Mouse (Mus musculus): ENCODE measurements at regions not wholly inside any gene's neighbourhood (a gene's known extent, or its start where the extent isn't known, plus 50 kb on each side); places are given as distances from the start of the nearest gene placed in this dataset.

GRCm38 (mm10) chr3:119893165-119893910, 109.1 kb upstream of the Ptbp2 start:
- peak in 1 of 2 experiments; percentile 5 for DNase-seq (ENCODE audit: low spot score in 2 of 2)

GRCm38 (mm10) chr3:119892533-119893164, 108.4 kb upstream of the Ptbp2 start:
- no peak for DNase-seq (ENCODE audit: low spot score in 2 of 2)

DNA sequence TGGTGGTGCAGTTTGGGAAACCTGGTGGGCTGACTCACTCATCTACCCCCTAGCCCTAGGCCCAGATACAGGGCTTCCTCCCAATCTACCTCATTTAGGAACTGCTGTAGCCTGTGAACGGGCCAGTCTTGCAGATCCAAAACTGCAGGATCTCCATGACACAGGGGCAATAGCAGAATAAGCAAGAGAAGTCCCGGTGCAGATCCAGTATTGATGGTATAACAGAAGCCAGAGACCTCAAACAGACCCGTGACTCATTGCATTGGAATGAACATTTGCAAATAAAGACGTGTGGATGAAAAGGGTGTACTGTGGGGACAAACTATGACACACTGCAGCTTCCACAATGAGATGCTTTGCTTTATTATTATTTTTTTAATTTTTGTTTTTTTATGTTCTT, 106.6 kb upstream of the Ptbp2 start:
- no peak for DNase-seq (ENCODE audit: low spot score in 2 of 2)

DNA sequence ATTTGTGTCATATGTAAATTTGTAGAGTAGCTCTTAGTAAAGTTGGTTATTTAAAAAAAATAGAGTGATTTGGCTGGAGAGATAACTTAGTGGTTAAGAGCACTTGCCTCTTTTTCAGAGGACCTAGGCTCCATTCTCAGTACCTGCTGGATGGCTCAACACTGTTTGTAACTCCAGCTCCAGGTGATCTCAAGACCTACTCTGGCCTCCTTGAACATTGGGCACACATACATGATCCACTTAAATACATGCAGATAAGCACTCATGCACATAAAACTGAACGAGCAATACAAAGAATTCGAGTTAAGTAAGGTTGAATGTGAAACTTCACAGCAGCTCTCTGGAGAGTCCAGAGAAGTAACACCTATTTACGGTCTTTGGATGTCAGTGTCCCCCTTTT, 104.2 kb upstream of the Ptbp2 start:
- DNase-seq (ENCODE audit: low spot score in 2 of 2): no peak

DNA sequence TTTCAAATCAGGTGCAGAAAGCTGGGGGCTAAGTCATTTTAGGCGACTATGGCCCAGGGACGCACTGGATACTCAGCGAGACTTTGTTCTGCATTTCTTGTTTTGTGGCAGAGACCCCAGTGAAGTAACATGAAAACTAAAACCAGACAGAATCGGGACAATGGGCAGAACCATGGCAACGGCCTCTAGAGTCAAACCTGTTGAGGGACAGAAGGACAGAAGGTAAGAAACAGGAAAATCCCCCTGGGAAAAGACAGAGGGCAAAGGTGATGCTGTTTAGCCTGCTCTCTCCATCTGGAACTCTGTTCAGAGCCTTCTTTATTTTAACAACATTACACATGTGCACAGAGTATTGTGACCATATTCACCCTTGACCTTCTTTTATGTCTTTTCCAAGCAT, 92.1 kb upstream of the Ptbp2 start:
- DNase-seq (ENCODE audit: low spot score in 2 of 2): no peak

DNA sequence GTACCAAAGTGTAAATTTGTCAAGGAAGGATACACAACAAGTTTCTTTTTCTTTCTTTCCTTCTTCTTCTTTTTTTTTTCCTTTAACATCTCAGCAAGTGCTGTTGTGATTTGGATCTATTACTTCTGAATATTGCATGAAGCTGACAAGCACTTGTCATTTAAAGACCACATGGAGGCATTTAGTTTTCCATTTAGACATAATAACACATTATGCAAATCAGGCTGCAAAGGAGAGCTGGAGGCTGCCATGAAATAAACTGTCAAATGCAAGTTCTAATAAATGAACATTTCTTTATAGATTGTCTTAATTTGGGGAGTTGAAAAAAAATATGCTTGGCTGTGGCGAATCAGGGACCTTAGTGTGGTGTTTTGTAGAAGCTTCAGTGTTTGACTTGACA, 90.8 kb upstream of the Ptbp2 start:
- DNase-seq (ENCODE audit: low spot score in 2 of 2): no peak

DNA sequence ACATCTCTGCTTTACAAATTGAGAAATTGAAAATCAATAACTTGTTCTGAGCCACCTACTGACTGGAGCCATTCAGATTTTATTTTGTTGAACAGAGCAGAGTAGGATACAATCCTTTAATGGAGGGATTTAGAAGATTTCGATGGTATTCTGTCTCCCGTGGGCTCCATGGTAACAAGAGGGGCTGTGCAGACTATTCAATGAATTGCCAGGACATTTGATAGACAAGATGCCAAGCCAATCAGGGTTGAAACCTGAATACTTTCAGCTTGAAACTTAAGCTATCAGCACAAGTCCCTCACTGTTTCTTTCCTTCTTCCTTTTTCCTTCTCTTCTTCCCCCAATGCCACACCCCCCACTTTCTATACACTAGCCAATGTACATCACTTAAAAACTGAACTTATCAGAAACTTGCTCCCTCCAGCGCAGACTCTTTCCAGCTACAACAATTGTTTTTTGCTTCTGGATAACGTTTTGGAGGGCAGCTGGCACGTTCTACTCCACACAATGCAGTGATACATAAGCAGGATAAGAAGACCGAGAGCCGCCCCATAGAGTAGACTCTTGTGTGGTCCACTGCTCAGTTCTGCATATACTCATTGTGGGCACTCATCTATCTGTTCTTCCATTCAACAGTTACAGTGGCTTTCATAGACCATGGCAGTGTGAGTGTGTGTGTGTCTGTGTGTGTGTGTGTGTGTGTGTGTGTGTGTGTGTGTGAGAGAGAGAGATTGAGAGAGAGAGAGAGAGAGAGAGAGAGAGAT, 78.1 kb upstream of the Ptbp2 start:
- peak in 1 of 2 experiments; percentile 7 for DNase-seq (ENCODE audit: low spot score in 2 of 2)
